Mouse (Mus musculus): Measurements from ENCODE around the gene Tekt2.

The Tekt2 gene

DNA sequence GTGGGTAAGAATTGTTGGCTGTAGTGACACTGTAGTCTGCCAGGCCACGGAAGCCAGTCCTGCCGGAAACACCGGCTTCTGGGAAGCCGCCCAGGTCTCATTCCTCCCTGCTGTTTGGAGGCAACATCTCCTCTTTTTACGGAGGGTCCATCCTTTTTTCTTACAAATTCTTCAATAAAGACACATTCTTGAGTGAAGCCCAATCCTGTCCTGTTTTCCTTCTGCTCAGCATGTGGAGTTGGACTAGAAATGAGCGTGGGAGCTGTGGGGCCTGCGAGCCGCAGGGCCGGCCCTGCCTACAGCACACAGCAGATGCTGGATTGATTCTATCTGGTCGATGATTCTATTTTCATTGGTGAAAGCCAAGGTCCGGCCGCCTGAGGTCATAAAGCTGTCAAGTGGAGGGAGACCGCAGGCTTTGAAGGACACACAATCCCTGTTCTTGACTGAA lies 49.8 kb downstream of the Tekt2 start:
- no peak for DNase-seq (ENCODE audit: low read depth in 2 of 2, low spot score in 2 of 2)

DNA sequence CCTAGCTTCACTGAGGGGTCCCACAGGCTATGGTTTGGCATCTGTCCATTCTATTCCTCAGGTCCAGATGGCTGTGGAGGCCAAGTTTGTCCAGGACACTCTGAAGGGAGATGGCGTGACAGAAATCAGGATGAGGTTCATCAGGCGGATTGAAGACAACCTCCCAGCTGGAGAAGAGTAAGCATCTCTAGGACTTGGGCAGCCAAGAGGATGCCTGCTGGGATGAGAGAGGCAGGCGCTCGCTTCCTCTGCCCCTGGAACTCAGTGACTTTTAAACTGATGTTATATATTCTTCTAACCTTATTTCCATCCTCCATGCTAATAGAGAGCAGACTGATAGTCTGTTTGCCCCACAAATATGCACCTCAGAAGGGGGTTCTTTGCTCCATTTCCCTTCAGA lies 50.4 kb downstream of the Tekt2 start:
- DNase-seq (ENCODE audit: low read depth in 2 of 2, low spot score in 2 of 2), result no peak

DNA sequence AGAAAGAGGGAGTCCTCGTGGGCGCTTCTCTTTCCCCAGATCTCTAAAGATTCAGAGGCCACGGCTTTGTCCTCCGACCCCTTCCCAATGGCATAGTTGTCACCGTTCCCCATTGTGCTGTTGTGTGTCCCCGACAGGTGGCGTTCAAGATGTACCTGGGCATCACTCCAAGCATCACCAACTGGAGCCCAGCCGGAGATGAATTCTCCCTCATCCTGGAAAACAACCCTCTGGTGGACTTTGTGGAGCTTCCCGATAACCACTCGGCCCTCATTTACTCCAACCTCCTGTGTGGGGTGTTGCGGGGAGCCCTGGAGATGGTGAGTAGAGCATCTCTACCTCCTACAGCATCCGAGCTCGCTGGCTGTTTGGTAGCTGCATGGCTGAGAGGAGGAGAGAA lies 51.7 kb downstream of the Tekt2 start:
- DNase-seq (ENCODE audit: low read depth in 2 of 2, low spot score in 2 of 2), result no peak

All from CD8-positive naive resting alpha-beta T cell, adult 2 months (primary cell).